Mouse (Mus musculus): ENCODE results near the gene Vps37d.
A peak's percentile ranks its signal among the peaks of the same experiment; 100 is the strongest.

The Vps37d gene

GRCm38 (mm10) chr5:135077564-135078481 lies at the start of gene Vps37d:
TSS of gene Vps37d (minus strand) at chr5:135078266.
- peak; percentile 84 for DNase-seq

GRCm38 (mm10) chr5:135127669-135128068 lies 49.6 kb upstream of the Vps37d start:
- DNase-seq, result no peak

GRCm38 (mm10) chr5:135126121-135126520 lies 48.1 kb upstream of the Vps37d start:
- no peak for DNase-seq

- no peak for DNase-seq
These were observed 42.7 kb upstream of the Vps37d start for GRCm38 (mm10) chr5:135120753-135121152.

GRCm38 (mm10) chr5:135118589-135119081 lies 40.6 kb upstream of the Vps37d start:
- peak; percentile 67 for DNase-seq

GRCm38 (mm10) chr5:135115241-135115640 lies 37.2 kb upstream of the Vps37d start:
- no peak for DNase-seq

GRCm38 (mm10) chr5:135113782-135114181 lies 35.7 kb upstream of the Vps37d start:
- DNase-seq, result peak; percentile 68

GRCm38 (mm10) chr5:135109976-135110375 lies 31.9 kb upstream of the Vps37d start:
- peak; percentile 74 for DNase-seq

GRCm38 (mm10) chr5:135109426-135109825 lies 31.4 kb upstream of the Vps37d start:
- peak; percentile 42 for DNase-seq

- peak; percentile 54 for DNase-seq
These were observed 31.0 kb upstream of the Vps37d start for GRCm38 (mm10) chr5:135109017-135109416.

GRCm38 (mm10) chr5:135107521-135108501 lies 29.7 kb upstream of the Vps37d start:
- peak; percentile 93 for DNase-seq

GRCm38 (mm10) chr5:135106758-135107256 lies 28.7 kb upstream of the Vps37d start:
- DNase-seq, result peak; percentile 96

- DNase-seq, result peak; percentile 23
These were observed 26.1 kb upstream of the Vps37d start for GRCm38 (mm10) chr5:135103999-135104660.

GRCm38 (mm10) chr5:135100981-135101380 lies 22.9 kb upstream of the Vps37d start:
- no peak for DNase-seq

- DNase-seq, result peak; percentile 83
These were observed 11.6 kb upstream of the Vps37d start, which contains the start of gene Mlxipl for GRCm38 (mm10) chr5:135089653-135090052. TSS of gene Mlxipl (plus strand) at chr5:135089890.

GRCm38 (mm10) chr5:135086871-135087270 lies 8.8 kb upstream of the Vps37d start:
- no peak for DNase-seq

GRCm38 (mm10) chr5:135080539-135080938 lies 2.5 kb upstream of the Vps37d start:
- DNase-seq, result no peak

- DNase-seq, result no peak
These were observed 1.5 kb upstream of the Vps37d start for GRCm38 (mm10) chr5:135079578-135079977.

- DNase-seq, result no peak
These were observed 380 bp upstream of the Vps37d start for GRCm38 (mm10) chr5:135078482-135078810.

- DNase-seq, result peak; percentile 83
These were observed 1.0 kb downstream of the Vps37d start for GRCm38 (mm10) chr5:135076931-135077505.

GRCm38 (mm10) chr5:135076368-135076767 lies 1.7 kb downstream of the Vps37d start:
- peak; percentile 39 for DNase-seq

- DNase-seq, result no peak
These were observed 2.4 kb downstream of the Vps37d start for GRCm38 (mm10) chr5:135075655-135076054.
